Mouse (Mus musculus) kidney, adult 2 months (tissue): ENCODE measurements around the gene 4933428G20Rik.

ENCODE experiments used
- CTCF ChIP-seq: fragments of 200-500 bp; conservative IDR thresholded peaks from 2 replicates; pipeline ENCODE4 v1.5.1; 2011; ENCODE audit warnings: low read depth, mild to moderate bottlenecking, control low read depth, low read length, moderate library complexity, mixed read lengths; ENCODE audit not compliant: insufficient read depth, insufficient read length
- POLR2A ChIP-seq: fragments of 200-500 bp; IDR thresholded peaks from one replicate; pipeline ENCODE4 v1.6.1; 2011; ENCODE audit warnings: low read depth, low read length, control low read depth

- TF ChIP-seq CTCF (no peak), POLR2A (no peak)
Observed at GRCm38 (mm10) chr11:97477431-97477830, 22.7 kb downstream of the 4933428G20Rik start.
